8 mouse cellular contexts compared by ENCODE assay signal in genomic region chr12:17741637-17742364, GRCm38 (mm10). TPM values are rescaled to one million over a fixed set of nuclear protein-coding genes. Genes with fewer than 3 reads are reported as not detected.
DNase-seq lines count a peak whose midpoint lies in the region; ATAC-seq and TF ChIP-seq lines count a peak whose summit lies in the region.

No protein-coding gene starts in this region.

- peaks cover 54% of the 10 kb centered on the region for H3K4me1 ChIP-seq in heart, embryonic 10.5 days
- peaks cover 33% of the 10 kb centered on the region for H3K4me1 ChIP-seq in embryonic facial prominence, embryonic 14.5 days (ENCODE audit: control insufficient read depth, insufficient read depth, low read length)
- H3K4me1 ChIP-seq in kidney, adult 2 months (ENCODE audit: control insufficient read depth, insufficient read depth, low read length): peaks cover 52% of the 10 kb centered on the region

- no peak for TF ChIP-seq POLR2A in kidney, adult 2 months (IDR thresholded peaks at IDR 0.05; ENCODE audit: low read depth, low read length)

- H3K4me2 ChIP-seq in embryonic facial prominence, embryonic 14.5 days (ENCODE audit: low read depth, low read length): no peak overlapping the region

- no peaks in the 10 kb centered on the region for H3K36me3 ChIP-seq in heart, embryonic 10.5 days
- H3K36me3 ChIP-seq in embryonic facial prominence, embryonic 14.5 days (ENCODE audit: control insufficient read depth, insufficient read depth, low read length): no peaks in the 10 kb centered on the region
- no peaks in the 10 kb centered on the region for H3K36me3 ChIP-seq in kidney, adult 2 months (ENCODE audit: control insufficient read depth, insufficient read depth, low read length)

- no peak overlapping the region for H3K4me3 ChIP-seq in heart, embryonic 10.5 days
- H3K4me3 ChIP-seq in embryonic facial prominence, embryonic 14.5 days (ENCODE audit: low read depth, low read length): no peak overlapping the region
- H3K4me3 ChIP-seq in kidney, adult 2 months (ENCODE audit: insufficient read depth, low read depth, low read length): no peak overlapping the region

- H3K27me3 ChIP-seq in heart, embryonic 10.5 days (ENCODE audit: insufficient read depth, poor library complexity, severe bottlenecking): 0 out of 2 replicates have a peak, but pooled peaks cover 3% of the 10 kb centered on the region
- no peaks in the 10 kb centered on the region for H3K27me3 ChIP-seq in embryonic facial prominence, embryonic 14.5 days (replicated peaks; ENCODE audit: control insufficient read depth, insufficient read depth, low read length)
- no peaks in the 10 kb centered on the region for H3K27me3 ChIP-seq in kidney, adult 2 months (replicated peaks; ENCODE audit: control insufficient read depth, insufficient read depth, low read length)

- no peak for TF ChIP-seq CTCF in kidney, adult 2 months (conservative IDR thresholded peaks at IDR 0.05; ENCODE audit: insufficient read depth, insufficient read length, low read depth, low read length)

- no peak overlapping the region for H3K27ac ChIP-seq in heart, embryonic 10.5 days
- 0 out of 2 replicates have a peak overlapping the region, but pooled peaks have one; percentile 21 for H3K27ac ChIP-seq in embryonic facial prominence, embryonic 14.5 days (replicated peaks; ENCODE audit: low read depth, low read length)
- H3K27ac ChIP-seq in kidney, adult 2 months (ENCODE audit: insufficient read depth, low read depth, low read length): peak overlapping the region; percentile 65

- DNase-seq in heart, adult 8-10 months (ENCODE audit: low spot score): peak; percentile 33
- DNase-seq in heart, embryonic 10.5 days (ENCODE audit: low spot score): no peak
- DNase-seq in adrenal gland, adult (ENCODE audit: inconsistent age in 2 of 2, low spot score in 1 of 2): peak; percentile 79 to 90
- peak; percentile 60 for DNase-seq in embryonic facial prominence, embryonic 14.5 days (ENCODE audit: low spot score)
- DNase-seq in kidney, adult 2 months: peak; percentile 97
- no peak for DNase-seq in spleen, postnatal 14 days (ENCODE audit: low spot score in 2 of 2)
- no peak for DNase-seq in ovary, adult 18-20 months (ENCODE audit: low spot score)

- WGBS in heart, embryonic 10.5 days: 83% methylated on average over 17 of the region's 17 CpGs
- WGBS in embryonic facial prominence, embryonic 14.5 days: 59% methylated on average over 16 of the region's 17 CpGs
- 16% methylated on average over 17 of the region's 17 CpGs for WGBS in kidney, adult 2 months

- H3K9me3 ChIP-seq in heart, embryonic 10.5 days: no peaks in the 10 kb centered on the region
- H3K9me3 ChIP-seq in embryonic facial prominence, embryonic 14.5 days (ENCODE audit: control insufficient read depth, low read length): no peaks in the 10 kb centered on the region

- ATAC-seq in embryonic facial prominence, embryonic 14.5 days (ENCODE audit: low read depth): 0 out of 2 replicates have a peak, but pooled peaks have one; percentile 30
- peak; percentile 52 for ATAC-seq in megakaryocyte, adult 5-6 weeks (ENCODE audit: poor library complexity, severe bottlenecking)

- no peak overlapping the region for H3K9ac ChIP-seq in embryonic facial prominence, embryonic 14.5 days (ENCODE audit: low read depth, low read length)

RNA-seq across cellular contexts. Expression of gene Hpcal1, which starts 51.1 kb away (rescaled TPM):
- total RNA-seq in heart, adult 8-10 months (2022): 10 to 100 TPM; 13.4 to 17.4 (median 14.6) TPM
- 18.4 and 25.4 TPM in 2 replicates for polyA plus RNA-seq in heart, embryonic 10.5 days (2016; fragmentation: Nextera tagmentation; extraction: Ambion mirVana)
- 57.1 and 57.7 TPM in 2 replicates for polyA plus RNA-seq in embryonic facial prominence, embryonic 14.5 days (2014; fragmentation: Nextera tagmentation; extraction: Ambion mirVana)
- polyA plus RNA-seq in kidney, adult 2 months (2012; rRNA removed): 128 and 144 TPM in 2 replicates
- total RNA-seq in megakaryocyte, adult 5-6 weeks (2015): 182 and 187 TPM in 2 replicates
- 63.8 and 76.0 TPM in 2 replicates for total RNA-seq in megakaryocyte, adult 5-6 weeks (2017)

Comparison
In these comparisons a context has a peak if more than half of its experiments do, and no peak if none do; other contexts are left out.
1. DNase-seq: peak in heart, adult 8-10 months (single experiment), adrenal gland, adult (2 of 2), embryonic facial prominence, embryonic 14.5 days (single experiment) and kidney, adult 2 months (single experiment); none in heart, embryonic 10.5 days (single experiment), spleen, postnatal 14 days (0 of 2) and ovary, adult 18-20 months (single experiment).